Mouse (Mus musculus): ENCODE measurements around the gene Ssbp2. TPM values are rescaled to one million over a fixed set of nuclear protein-coding genes. Genes with fewer than 3 reads are reported as not detected.

The Ssbp2 gene
- polyA plus RNA-seq (2017; shearing (Covaris generic)), result 141 TPM

GRCm38 (mm10) chr13:91459896-91460620, at the start of gene Ssbp2:
Gene Ssbp2 (plus strand): TSS chr13:91460283.

GRCm38 (mm10) chr13:91741280-91742047, 281.4 kb downstream of the Ssbp2 start, which contains the start of gene Acot12:
Gene Acot12 (plus strand): TSS chr13:91741512.

Other genes with a start within 250 kb of the Ssbp2 start
- 18.6 TPM for gene Atg10, start 236.3 kb upstream of the Ssbp2 start, polyA plus RNA-seq (2017; shearing (Covaris generic))

Data from naive thymus-derived CD4-positive, alpha-beta T cell, adult 5 months (primary cell).